Mouse (Mus musculus) liver, embryonic 14.5 days (tissue): Measurements from ENCODE around the gene Gm26657. TPM values are rescaled to one million over a fixed set of nuclear protein-coding genes. Genes with fewer than 3 reads are reported as not detected.

Experiments
- ATAC-seq: fragments of 200-750 bp; cut with Nextera tagmentation; 2 replicates; pipeline ENCODE4 v1.8.0; 2017; ENCODE audit warnings: moderate number of reproducible peaks, mild to moderate bottlenecking, moderate library complexity; ENCODE audit not compliant: insufficient read depth
- DNase-seq, 3 experiments: peaks; one replicate each; pipeline ENCODE4 v3.0.0-alpha.2; 2012 to 2013; ENCODE audit warnings: low read depth in 3 of 3, low spot score in 3 of 3
- H3K27ac ChIP-seq: fragments of 300-500 bp; sonication (generic); 2 replicates; pipeline ENCODE4 v1.5.1; 2014; ENCODE audit warnings: moderate library complexity, mild to moderate bottlenecking, control low read depth, inconsistent platforms
- H3K27me3 ChIP-seq: fragments of 300-500 bp; sonication (generic); 2 replicates; pipeline ENCODE4 v1.6.1; 2014; ENCODE audit warnings: mild to moderate bottlenecking, low read length, moderate library complexity; ENCODE audit not compliant: control insufficient read depth, insufficient read depth
- H3K36me3 ChIP-seq: fragments of 300-500 bp; sonication (generic); replicated peaks from 2 replicates; pipeline ENCODE4 v1.6.1; 2014; ENCODE audit warnings: low read depth; ENCODE audit not compliant: control insufficient read depth, insufficient read depth
- H3K4me1 ChIP-seq, 2 experiments: fragments of 200-500 bp in 1 of 2; fragments of 300-500 bp in 1 of 2; sonication (generic) in 1 of 2; replicated peaks; 2 replicates each; pipeline ENCODE4 v1.6.1; 2012 to 2014; ENCODE audit warnings: antibody characterized with exemption in 1 of 2, inconsistent platforms in 1 of 2, low read length in 1 of 2; ENCODE audit not compliant: control insufficient read depth in 2 of 2, insufficient read depth in 2 of 2
- H3K4me2 ChIP-seq: fragments of 300-500 bp; sonication (generic); 2 replicates; pipeline ENCODE4 v1.6.1; 2014; ENCODE audit warnings: low read depth, mild to moderate bottlenecking, control low read depth, moderate library complexity
- H3K4me3 ChIP-seq, 2 experiments: fragments of 200-500 bp in 1 of 2; fragments of 300-500 bp in 1 of 2; sonication (generic) in 1 of 2; 2 replicates each; pipeline ENCODE4 v1.5.1; 2012 to 2014; ENCODE audit warnings: low read depth in 2 of 2, low read length in 2 of 2, mild to moderate bottlenecking in 2 of 2, control low read depth in 1 of 2, inconsistent platforms in 1 of 2, moderate library complexity in 1 of 2; ENCODE audit not compliant: insufficient read depth in 1 of 2
- H3K9ac ChIP-seq: fragments of 300-500 bp; sonication (generic); replicated peaks from 2 replicates; pipeline ENCODE4 v1.6.1; 2014; ENCODE audit warnings: mild to moderate bottlenecking, control low read depth, moderate library complexity
- H3K9me3 ChIP-seq: fragments of 300-500 bp; sonication (generic); 2 replicates; pipeline ENCODE4 v1.6.1; 2016; ENCODE audit warnings: low read length, mixed read lengths; ENCODE audit not compliant: control insufficient read depth
- CTCF ChIP-seq: IDR thresholded peaks from 2 replicates; pipeline ENCODE4 v1.5.1; 2016; ENCODE audit warnings: antibody characterized with exemption, low read depth, control low read depth
- EP300 ChIP-seq: IDR thresholded peaks from 2 replicates; pipeline ENCODE4 v1.6.1; 2016; ENCODE audit warnings: antibody characterized with exemption, low read depth
- WGBS: fragments of 180-500 bp; shearing (Covaris S2); extraction: QIAGEN DNeasy Blood & Tissue Kit; methylation state at CpG from one replicate; pipeline ENCODE4 v1.1.7; 2014; ENCODE audit not compliant: insufficient replicate concordance; 5-methylcytosine and 5-hydroxymethylcytosine counted together
- polyA plus RNA-seq, 2 experiments: library from polyadenylated mRNA; depleted of rRNA in 1 of 2; stranded (reverse) in 1 of 2; unstranded in 1 of 2; fragments of >200 nt; fragmentation: Nextera tagmentation in 1 of 2; extraction: Ambion mirVana in 1 of 2; gene quantifications; 2 replicates each; pipeline versions ENCODE4 v1.2.1 to v1.2.3; 2012 to 2014

The Gm26657 gene
- polyA plus RNA-seq, 2 experiments: not detected

DNA sequence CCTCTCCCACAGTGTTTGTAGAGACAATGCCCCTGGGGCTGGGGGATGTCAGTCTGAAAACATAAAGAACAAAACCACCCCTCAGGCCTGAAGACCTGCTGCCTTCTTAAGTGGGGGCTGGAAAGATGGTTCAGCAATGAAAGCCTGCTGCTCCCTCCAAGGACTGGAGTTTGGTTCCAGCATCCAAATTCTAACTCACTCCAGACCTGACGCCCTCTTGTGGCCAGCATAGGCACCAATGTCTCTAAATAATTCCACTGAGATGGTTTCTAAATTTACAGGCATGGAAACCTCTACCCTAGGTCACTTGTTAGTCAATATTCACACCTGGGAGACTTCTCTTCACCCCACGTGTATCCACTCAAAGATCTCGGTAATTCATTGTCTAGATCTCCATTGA is 18.4 kb upstream of the Gm26657 start:
- H3K4me1 ChIP-seq: no peaks in the 10 kb centered on the region
- no peak overlapping the region for H3K4me3 ChIP-seq
- H3K9ac ChIP-seq: no peak overlapping the region
- no peak for ATAC-seq
- no peaks in the 10 kb centered on the region for H3K36me3 ChIP-seq
- H3K9me3 ChIP-seq: no peaks in the 10 kb centered on the region
- no peak for DNase-seq
- TF ChIP-seq CTCF (peak; percentile 67), EP300 (no peak)
- no peak overlapping the region for H3K27ac ChIP-seq
- H3K27me3 ChIP-seq: no peaks in the 10 kb centered on the region
- no peak overlapping the region for H3K4me2 ChIP-seq
- WGBS: 13% methylated on average over 3 of the region's 3 CpGs

DNA sequence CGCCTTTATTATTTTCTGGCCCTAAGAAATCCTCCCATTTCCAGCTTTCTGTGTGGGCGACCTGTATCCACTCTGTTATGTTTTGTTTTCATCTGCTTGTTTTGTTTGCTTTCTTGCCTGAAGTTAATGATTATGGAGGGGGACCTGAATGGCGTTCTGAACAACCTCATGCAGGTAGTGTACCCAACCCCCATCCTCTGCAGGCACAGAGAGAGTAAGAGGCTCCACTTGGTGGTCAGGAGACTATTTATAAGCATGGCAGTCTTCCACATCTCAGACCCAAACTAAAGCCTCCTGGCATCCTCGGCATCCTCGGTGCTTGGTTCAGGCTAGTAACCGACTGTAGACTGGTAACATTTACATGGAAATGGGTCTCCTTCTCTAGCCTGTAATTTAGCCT is 17.5 kb upstream of the Gm26657 start:
- H3K27ac ChIP-seq: no peak overlapping the region
- WGBS: 53% methylated on average over 6 of the region's 6 CpGs
- DNase-seq: no peak

DNA sequence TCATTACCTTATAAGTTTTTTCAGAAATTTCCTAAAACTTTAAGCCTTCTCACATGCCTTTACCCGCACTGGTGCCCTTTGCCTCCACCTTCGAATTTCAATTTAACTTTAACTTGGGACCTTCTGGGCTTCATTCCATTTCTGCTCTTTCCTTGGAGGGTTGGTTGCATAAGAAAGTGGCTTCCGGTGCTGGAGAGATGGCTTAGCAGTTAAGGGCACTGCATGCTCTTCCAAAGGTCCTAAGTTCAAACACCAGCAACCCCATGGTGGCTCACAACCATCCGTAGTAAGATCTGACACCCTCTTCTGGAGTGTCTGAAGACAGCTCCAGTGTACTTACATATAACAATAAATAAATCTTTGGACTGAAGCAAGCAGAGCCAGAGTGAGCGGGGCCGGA is 16.6 kb upstream of the Gm26657 start:
- Histone ChIP-seq H3K27me3 (no peaks in the 10 kb centered on the region), H3K9me3 (no peaks in the 10 kb centered on the region), H3K9ac (no peak overlapping the region), H3K4me1 (no peaks in the 10 kb centered on the region), H3K4me3 (no peak overlapping the region), H3K36me3 (no peaks in the 10 kb centered on the region), H3K27ac (no peak overlapping the region), H3K4me2 (no peak overlapping the region)
- no peak for DNase-seq
- ATAC-seq: no peak
- TF ChIP-seq EP300 (no peak), CTCF (no peak)
- WGBS: 64% methylated on average over 6 of the region's 6 CpGs

More for the DNA sequence above, 17.5 kb upstream of the Gm26657 start:
- no peak overlapping the region for H3K4me2 ChIP-seq
- TF ChIP-seq CTCF (no peak), EP300 (no peak)
- H3K9me3 ChIP-seq: no peaks in the 10 kb centered on the region
- no peaks in the 10 kb centered on the region for H3K4me1 ChIP-seq
- no peak overlapping the region for H3K4me3 ChIP-seq
- H3K27me3 ChIP-seq: no peaks in the 10 kb centered on the region
- ATAC-seq: no peak
- H3K36me3 ChIP-seq: no peaks in the 10 kb centered on the region
- no peak overlapping the region for H3K9ac ChIP-seq

DNA sequence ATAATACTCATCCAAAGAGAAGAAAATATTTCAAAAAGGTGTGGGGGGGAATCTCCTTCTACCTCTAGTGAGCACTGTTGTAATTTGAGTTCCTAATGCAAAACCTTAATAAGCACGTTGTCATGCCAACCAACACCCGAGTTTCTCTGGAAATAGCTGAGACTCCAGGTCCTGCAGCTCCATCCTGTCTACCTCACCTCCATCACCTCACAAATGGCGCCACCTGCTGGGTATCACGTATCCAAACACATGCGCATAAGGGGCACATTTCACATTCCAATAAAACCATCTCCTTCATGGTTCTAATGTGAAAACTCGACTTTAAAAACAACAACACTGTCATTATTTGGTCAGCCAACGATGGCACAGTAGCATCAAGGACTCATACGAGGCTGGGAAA is 14.0 kb upstream of the Gm26657 start:
- TF ChIP-seq EP300: no peak
- TF ChIP-seq CTCF: peak; percentile 54

DNA sequence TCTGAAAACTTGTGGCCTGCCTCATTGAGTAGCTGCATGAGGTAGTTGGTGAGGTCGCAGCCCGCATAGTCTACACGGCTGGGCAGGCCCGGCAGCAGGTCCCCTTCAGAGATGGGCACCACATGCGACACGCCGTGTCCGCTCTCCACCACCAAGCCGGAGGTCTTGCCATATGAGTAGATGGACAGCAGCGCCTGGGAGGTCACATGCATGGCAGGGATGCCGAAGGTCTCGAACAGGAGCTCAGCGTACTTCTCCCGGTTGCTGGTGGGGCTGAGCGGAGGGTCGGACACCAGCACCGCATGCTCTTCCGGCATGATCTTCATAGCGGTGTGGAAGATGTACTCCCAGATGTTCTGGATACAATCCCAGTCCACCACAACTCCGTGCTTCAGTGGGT is 741 bp downstream of the Gm26657 start:
- H3K27ac ChIP-seq: no peak overlapping the region
- DNase-seq: no peak
- no peak overlapping the region for H3K4me2 ChIP-seq
- no peak overlapping the region for H3K9ac ChIP-seq
- no peak overlapping the region for H3K4me3 ChIP-seq
- TF ChIP-seq EP300: no peak
- TF ChIP-seq CTCF: no peak
- H3K36me3 ChIP-seq: no peaks in the 10 kb centered on the region
- ATAC-seq: no peak
- H3K27me3 ChIP-seq: no peaks in the 10 kb centered on the region
- no peaks in the 10 kb centered on the region for H3K4me1 ChIP-seq
- H3K9me3 ChIP-seq: no peaks in the 10 kb centered on the region
- 87% methylated on average over 20 of the region's 20 CpGs for whole genome bisulfite sequencing

More for the DNA sequence above, 14.0 kb upstream of the Gm26657 start:
- Histone ChIP-seq H3K4me3 (no peak overlapping the region), H3K27ac (no peak overlapping the region), H3K9me3 (no peaks in the 10 kb centered on the region), H3K4me1 (no peaks in the 10 kb centered on the region), H3K4me2 (no peak overlapping the region), H3K36me3 (no peaks in the 10 kb centered on the region), H3K9ac (no peak overlapping the region), H3K27me3 (no peaks in the 10 kb centered on the region)
- WGBS: 44% methylated on average over 8 of the region's 8 CpGs
- ATAC-seq (no peak), DNase-seq (no peak)
